Mouse (Mus musculus): ENCODE results near the gene Ror1. TPM values are rescaled to one million over a fixed set of nuclear protein-coding genes. Genes with fewer than 3 reads are reported as not detected.
A peak's percentile ranks its signal among the peaks of the same experiment; 100 is the strongest.

Ror1 gene
- polyA plus RNA-seq, 1 experiment from 2014 or later, result 9.9 TPM

DNA sequence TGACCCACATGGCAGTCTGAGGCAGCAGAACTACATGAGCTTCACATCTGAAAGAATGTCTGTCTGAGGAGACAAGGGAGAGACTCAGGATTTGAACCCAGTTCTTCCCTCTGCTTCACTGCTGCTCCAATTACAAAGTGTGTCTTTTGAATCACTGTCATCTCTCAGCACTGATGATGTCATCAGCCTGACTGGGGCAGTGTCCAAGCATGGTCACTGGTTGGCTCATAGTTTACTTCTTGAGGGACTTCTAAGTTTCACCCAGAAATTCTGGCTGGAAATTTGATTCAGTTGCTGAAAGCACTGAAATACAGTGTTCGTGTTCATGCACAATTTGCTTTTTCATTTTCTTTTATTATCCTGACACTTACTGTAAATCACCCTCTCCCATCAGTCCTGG, 219.5 kb downstream of the Ror1 start:
- no peak overlapping the region for H3K4me3 ChIP-seq
- no peaks in the 10 kb centered on the region for H3K27me3 ChIP-seq
- no peaks in the 10 kb centered on the region for H3K36me3 ChIP-seq
- no peak overlapping the region for H3K4me2 ChIP-seq (replicated peaks)
- 71% methylated on average over 1 of the region's 1 CpGs for WGBS
- no peak overlapping the region for H3K27ac ChIP-seq
- H3K9me3 ChIP-seq (replicated peaks), result 0 out of 2 replicates have a peak, but pooled peaks cover 4% of the 10 kb centered on the region
- no peaks in the 10 kb centered on the region for H3K4me1 ChIP-seq
- no peak for ATAC-seq (ENCODE audit: low FRiP score)
- H3K9ac ChIP-seq, result no peak overlapping the region

DNA sequence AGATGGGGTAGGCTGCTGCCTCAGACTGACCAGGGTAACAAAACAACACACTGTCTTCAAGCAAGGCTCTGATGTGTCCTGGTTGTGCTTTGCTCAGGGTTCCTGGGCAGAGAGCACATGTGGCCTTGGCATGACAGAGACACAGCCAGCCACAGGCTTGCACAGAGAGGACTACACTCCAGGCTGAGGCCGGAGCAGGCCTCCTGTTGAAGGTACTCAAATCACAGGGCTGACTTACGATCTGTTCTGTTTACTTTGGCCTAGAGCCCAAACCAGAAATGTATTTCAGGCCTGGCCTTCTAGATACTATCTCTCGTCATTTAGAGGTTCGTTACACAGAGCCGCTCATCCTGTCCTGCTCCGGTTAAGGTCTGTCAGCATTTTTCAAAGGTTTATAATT, 226.2 kb downstream of the Ror1 start:
- Histone ChIP-seq H3K9me3 (replicated peaks) (0 out of 2 replicates have a peak, but pooled peaks cover 4% of the 10 kb centered on the region), H3K27ac (no peak overlapping the region; the same call in 1 of the 2 replicates), H3K27me3 (no peaks in the 10 kb centered on the region), H3K36me3 (no peaks in the 10 kb centered on the region), H3K4me2 (replicated peaks) (no peak overlapping the region), H3K9ac (no peak overlapping the region), H3K4me1 (no peaks in the 10 kb centered on the region; the same call in 1 of the 2 replicates), H3K4me3 (no peak overlapping the region)
- 72% methylated on average over 6 of the region's 6 CpGs for WGBS
- ATAC-seq (ENCODE audit: low FRiP score), result no peak

GRCm38 (mm10) chr4:100324719-100325515, 229.3 kb downstream of the Ror1 start:
- Histone ChIP-seq H3K4me3 (no peak overlapping the region), H3K9me3 (replicated peaks) (no peaks in the 10 kb centered on the region), H3K4me2 (replicated peaks) (no peak overlapping the region), H3K27ac (no peak overlapping the region), H3K9ac (no peak overlapping the region), H3K27me3 (no peaks in the 10 kb centered on the region), H3K36me3 (no peaks in the 10 kb centered on the region), H3K4me1 (no peaks in the 10 kb centered on the region; the same call in 1 of the 2 replicates)
- no peak for ATAC-seq (ENCODE audit: low FRiP score)
- 84% methylated on average over 14 of the region's 14 CpGs for WGBS

DNA sequence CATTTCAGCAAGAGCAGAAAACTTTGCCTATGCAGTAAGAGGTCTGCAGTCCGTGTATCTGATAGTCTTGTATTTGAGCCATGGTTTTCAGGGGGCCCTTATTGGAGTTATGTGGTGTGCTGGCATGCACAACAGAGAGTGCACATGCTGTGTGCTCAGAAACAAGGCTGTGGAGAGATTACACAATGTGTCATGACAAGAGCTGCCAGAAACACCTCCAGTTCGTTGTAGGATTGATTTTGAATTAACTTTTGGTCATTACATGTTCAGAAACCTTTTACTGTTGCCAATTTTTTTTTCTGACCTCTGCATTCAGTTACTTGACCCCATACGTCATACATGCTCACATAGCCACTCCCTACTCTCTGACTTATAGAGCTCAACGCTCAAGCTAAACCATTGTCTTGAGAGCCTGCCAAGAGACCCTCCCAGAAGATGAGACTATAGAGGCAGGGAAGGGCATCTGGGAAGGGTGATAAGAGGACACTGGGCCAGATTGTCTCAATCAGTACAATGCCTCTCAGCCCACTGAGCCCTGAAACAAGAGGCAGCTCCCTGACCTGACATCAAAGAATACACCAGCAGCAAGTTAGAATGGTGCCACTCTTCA, 232.9 kb downstream of the Ror1 start:
- WGBS, result 44% methylated on average over 4 of the region's 4 CpGs

GRCm38 (mm10) chr4:100335168-100335567, 239.6 kb downstream of the Ror1 start:
- 79% methylated on average over 2 of the region's 2 CpGs for WGBS

More for the DNA sequence above, 232.9 kb downstream of the Ror1 start:
- ATAC-seq (ENCODE audit: low FRiP score), result no peak
- H3K4me3 ChIP-seq, result no peak overlapping the region
- H3K27ac ChIP-seq, result no peak overlapping the region
- no peaks in the 10 kb centered on the region for H3K4me1 ChIP-seq
- H3K36me3 ChIP-seq, result no peaks in the 10 kb centered on the region
- H3K4me2 ChIP-seq (replicated peaks), result no peak overlapping the region
- H3K9me3 ChIP-seq (replicated peaks), result no peaks in the 10 kb centered on the region
- H3K27me3 ChIP-seq, result no peaks in the 10 kb centered on the region
- no peak overlapping the region for H3K9ac ChIP-seq

DNA sequence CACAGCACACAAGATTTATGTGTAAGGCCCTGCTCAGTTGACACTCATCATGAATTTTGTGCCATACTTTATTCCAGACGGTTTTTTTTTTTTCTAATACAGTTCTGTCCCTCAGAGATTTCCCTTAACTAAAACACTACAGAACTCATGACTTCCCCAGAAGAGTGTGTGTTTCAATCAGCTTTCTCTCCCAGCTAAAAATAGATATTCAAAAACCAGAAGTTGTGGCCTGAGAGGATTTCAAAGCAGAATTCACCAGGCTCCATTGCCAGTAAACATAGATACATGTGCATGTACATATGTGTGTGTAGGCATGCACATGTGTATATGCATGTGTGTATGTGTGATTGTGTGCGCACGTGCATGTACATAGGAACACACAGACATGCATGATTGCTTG, 252.2 kb downstream of the Ror1 start:
- Histone ChIP-seq H3K27ac (no peak overlapping the region), H3K4me3 (no peak overlapping the region), H3K4me2 (replicated peaks) (no peak overlapping the region), H3K4me1 (no peaks in the 10 kb centered on the region), H3K9me3 (replicated peaks) (no peaks in the 10 kb centered on the region), H3K27me3 (no peaks in the 10 kb centered on the region), H3K36me3 (no peaks in the 10 kb centered on the region), H3K9ac (no peak overlapping the region)
- WGBS, result 85% methylated on average over 3 of the region's 3 CpGs
- ATAC-seq (ENCODE audit: low FRiP score), result no peak

More at GRCm38 (mm10) chr4:100335168-100335567, 239.6 kb downstream of the Ror1 start:
- no peaks in the 10 kb centered on the region for H3K36me3 ChIP-seq
- H3K4me1 ChIP-seq, result 0 out of 2 replicates have a peak, but pooled peaks cover 3% of the 10 kb centered on the region
- no peaks in the 10 kb centered on the region for H3K9me3 ChIP-seq (replicated peaks)
- H3K4me3 ChIP-seq, result no peak overlapping the region
- no peak overlapping the region for H3K9ac ChIP-seq
- no peak overlapping the region for H3K4me2 ChIP-seq (replicated peaks)
- H3K27ac ChIP-seq, result no peak overlapping the region
- no peaks in the 10 kb centered on the region for H3K27me3 ChIP-seq
- no peak for ATAC-seq (ENCODE audit: low FRiP score)

GRCm38 (mm10) chr4:100350106-100350795, 254.7 kb downstream of the Ror1 start:
- Histone ChIP-seq H3K4me1 (no peaks in the 10 kb centered on the region; the same call in 1 of the 2 replicates), H3K9ac (no peak overlapping the region), H3K4me2 (replicated peaks) (no peak overlapping the region), H3K9me3 (replicated peaks) (no peaks in the 10 kb centered on the region), H3K4me3 (no peak overlapping the region), H3K36me3 (no peaks in the 10 kb centered on the region), H3K27me3 (no peaks in the 10 kb centered on the region), H3K27ac (no peak overlapping the region)
- WGBS, result 85% methylated on average over 7 of the region's 7 CpGs
- ATAC-seq (ENCODE audit: low FRiP score), result no peak

DNA sequence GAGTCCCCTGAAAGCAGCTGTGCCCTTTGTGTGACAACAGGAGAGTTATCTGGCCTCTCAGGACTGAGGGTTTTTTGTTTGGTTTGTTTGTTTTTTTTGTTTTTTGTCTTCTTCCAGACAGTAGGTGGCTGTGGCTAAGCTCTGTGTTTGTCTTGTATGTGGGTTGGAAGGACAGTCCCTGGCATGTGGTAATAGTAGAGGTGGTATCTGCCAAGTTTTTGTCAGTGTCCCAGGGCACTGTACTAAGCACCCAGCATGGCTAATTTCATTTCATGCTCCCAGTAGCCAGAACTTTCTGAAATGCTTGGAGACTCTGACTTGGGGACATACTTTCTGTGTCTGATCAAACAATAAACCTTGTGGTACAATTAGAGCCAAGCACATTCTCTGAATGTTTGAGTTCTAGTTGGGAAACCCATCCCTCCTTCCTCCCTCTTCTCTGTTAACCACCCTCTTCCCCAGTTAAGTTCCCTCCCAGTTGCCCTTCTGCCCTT, 256.3 kb downstream of the Ror1 start:
- ATAC-seq (ENCODE audit: low FRiP score), result no peak
- Histone ChIP-seq H3K4me2 (replicated peaks) (no peak overlapping the region), H3K27me3 (no peaks in the 10 kb centered on the region), H3K4me3 (no peak overlapping the region), H3K9me3 (replicated peaks) (no peaks in the 10 kb centered on the region), H3K9ac (no peak overlapping the region), H3K36me3 (no peaks in the 10 kb centered on the region), H3K27ac (no peak overlapping the region), H3K4me1 (no peaks in the 10 kb centered on the region; the same call in 1 of the 2 replicates)

GRCm38 (mm10) chr4:100355566-100355965, 260.0 kb downstream of the Ror1 start:
- no peaks in the 10 kb centered on the region for H3K27me3 ChIP-seq
- no peaks in the 10 kb centered on the region; the same call in 1 of the 2 replicates for H3K4me1 ChIP-seq
- H3K4me2 ChIP-seq (replicated peaks), result no peak overlapping the region
- 55% methylated on average over 5 of the region's 5 CpGs for WGBS
- no peaks in the 10 kb centered on the region for H3K9me3 ChIP-seq (replicated peaks)
- H3K4me3 ChIP-seq, result no peak overlapping the region
- no peak overlapping the region for H3K9ac ChIP-seq
- peak; percentile 29; the same call in 1 of the 2 replicates for ATAC-seq (ENCODE audit: low FRiP score)
- no peaks in the 10 kb centered on the region for H3K36me3 ChIP-seq
- H3K27ac ChIP-seq, result no peak overlapping the region

- 83% methylated on average over 4 of the region's 4 CpGs for WGBS
- no peak for ATAC-seq (ENCODE audit: low FRiP score)
- H3K27me3 ChIP-seq, result no peaks in the 10 kb centered on the region
These were observed 262.4 kb downstream of the Ror1 start for GRCm38 (mm10) chr4:100357881-100358589.

GRCm38 (mm10) chr4:100363666-100364065, 268.1 kb downstream of the Ror1 start:
- Histone ChIP-seq H3K27me3 (no peaks in the 10 kb centered on the region), H3K36me3 (no peaks in the 10 kb centered on the region), H3K9me3 (replicated peaks) (no peaks in the 10 kb centered on the region), H3K9ac (no peak overlapping the region), H3K4me2 (replicated peaks) (no peak overlapping the region), H3K27ac (no peak overlapping the region), H3K4me1 (no peaks in the 10 kb centered on the region), H3K4me3 (no peak overlapping the region)
- ATAC-seq (ENCODE audit: low FRiP score), result no peak
- 93% methylated on average over 7 of the region's 7 CpGs for WGBS

More at GRCm38 (mm10) chr4:100357881-100358589, 262.4 kb downstream of the Ror1 start:
- no peak overlapping the region for H3K4me2 ChIP-seq (replicated peaks)
- no peak overlapping the region for H3K9ac ChIP-seq
- H3K9me3 ChIP-seq (replicated peaks), result no peaks in the 10 kb centered on the region
- no peaks in the 10 kb centered on the region; the same call in 1 of the 2 replicates for H3K4me1 ChIP-seq
- no peak overlapping the region for H3K4me3 ChIP-seq
- no peaks in the 10 kb centered on the region for H3K36me3 ChIP-seq
- H3K27ac ChIP-seq, result no peak overlapping the region
